Mouse (Mus musculus) naive thymus-derived CD4-positive, alpha-beta T cell, adult 2 months (primary cell): ENCODE measurements at regions not wholly inside any gene's neighbourhood (a gene's known extent, or its start where the extent isn't known, plus 50 kb on each side); places are given as distances from the start of the nearest gene placed in this dataset.

ENCODE experiments used
- DNase-seq: peaks from one replicate; pipeline ENCODE4 v3.0.0-alpha.2; 2011; ENCODE audit warnings: low read depth

- no peak for DNase-seq
Measured at GRCm38 (mm10) chr17:83096451-83096850, 118.6 kb upstream of the Pkdcc start.

- no peak for DNase-seq
Measured at GRCm38 (mm10) chr17:83097998-83098397, 117.1 kb upstream of the Pkdcc start.

DNA sequence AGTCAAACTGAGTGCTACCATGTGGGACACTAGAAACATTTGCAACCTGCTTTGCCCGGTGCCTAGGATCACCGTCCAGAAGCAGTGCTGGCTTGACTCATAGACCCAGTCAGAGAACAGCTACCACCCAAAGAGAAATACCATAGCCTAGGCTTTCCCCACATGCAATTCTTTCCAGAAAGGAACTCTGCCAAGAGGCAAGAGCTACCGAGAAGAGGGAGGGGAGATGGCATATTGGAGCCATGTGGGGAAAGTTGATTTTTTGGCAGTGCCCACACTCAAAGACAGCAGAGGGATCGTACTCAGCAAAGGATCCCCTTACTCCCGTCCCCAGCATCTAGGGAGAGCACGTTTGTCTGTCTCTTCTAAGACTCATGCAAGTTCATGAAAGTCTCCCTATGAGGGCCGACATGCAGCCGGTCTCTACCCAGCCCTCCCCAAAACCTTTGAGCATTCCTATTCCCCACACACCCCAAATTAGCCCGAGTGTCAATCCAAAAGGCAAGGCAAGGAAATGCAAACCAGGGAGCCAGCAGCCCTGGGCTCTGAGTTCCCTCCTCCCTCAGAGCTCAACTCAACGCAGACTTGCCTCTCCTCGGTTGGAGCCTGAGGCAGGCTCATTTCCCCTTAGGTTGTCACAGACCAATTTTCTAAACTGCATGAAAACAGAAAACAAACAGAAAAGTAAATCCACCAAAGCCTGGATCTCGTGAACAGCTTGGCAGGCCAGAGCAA lies 116.2 kb upstream of the Pkdcc start:
- no peak for DNase-seq

- no peak for DNase-seq
Measured at GRCm38 (mm10) chr17:83101035-83101434, 114.1 kb upstream of the Pkdcc start.

GRCm38 (mm10) chr17:83101756-83102155 lies 113.3 kb upstream of the Pkdcc start:
- DNase-seq, result no peak

GRCm38 (mm10) chr17:83102675-83103412 lies 112.2 kb upstream of the Pkdcc start:
- DNase-seq, result no peak

- no peak for DNase-seq
Measured at GRCm38 (mm10) chr17:83108151-83108550, 106.9 kb upstream of the Pkdcc start.

- DNase-seq, result no peak
Measured at GRCm38 (mm10) chr17:83109792-83110440, 105.2 kb upstream of the Pkdcc start.

GRCm38 (mm10) chr17:83110556-83110955 lies 104.5 kb upstream of the Pkdcc start:
- DNase-seq, result no peak

DNA sequence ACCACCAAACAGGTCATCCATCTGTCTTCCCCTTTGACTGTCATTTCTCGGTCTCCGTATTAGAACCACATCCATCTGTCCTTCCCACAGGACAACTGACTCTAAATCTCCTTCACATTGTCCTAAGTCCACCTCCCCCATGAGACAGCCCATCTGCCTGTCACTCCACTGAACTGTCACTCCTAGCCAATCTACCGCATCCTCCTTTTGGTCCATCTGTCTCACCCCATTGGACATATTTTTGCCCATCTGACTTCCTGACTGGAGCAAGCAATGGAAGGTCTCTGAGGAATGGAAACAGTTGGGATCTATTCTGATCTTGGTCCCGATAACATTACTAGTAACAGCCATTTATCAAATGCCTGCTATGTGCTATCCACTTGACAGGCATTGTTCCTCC lies 99.9 kb upstream of the Pkdcc start:
- DNase-seq, result no peak

DNA sequence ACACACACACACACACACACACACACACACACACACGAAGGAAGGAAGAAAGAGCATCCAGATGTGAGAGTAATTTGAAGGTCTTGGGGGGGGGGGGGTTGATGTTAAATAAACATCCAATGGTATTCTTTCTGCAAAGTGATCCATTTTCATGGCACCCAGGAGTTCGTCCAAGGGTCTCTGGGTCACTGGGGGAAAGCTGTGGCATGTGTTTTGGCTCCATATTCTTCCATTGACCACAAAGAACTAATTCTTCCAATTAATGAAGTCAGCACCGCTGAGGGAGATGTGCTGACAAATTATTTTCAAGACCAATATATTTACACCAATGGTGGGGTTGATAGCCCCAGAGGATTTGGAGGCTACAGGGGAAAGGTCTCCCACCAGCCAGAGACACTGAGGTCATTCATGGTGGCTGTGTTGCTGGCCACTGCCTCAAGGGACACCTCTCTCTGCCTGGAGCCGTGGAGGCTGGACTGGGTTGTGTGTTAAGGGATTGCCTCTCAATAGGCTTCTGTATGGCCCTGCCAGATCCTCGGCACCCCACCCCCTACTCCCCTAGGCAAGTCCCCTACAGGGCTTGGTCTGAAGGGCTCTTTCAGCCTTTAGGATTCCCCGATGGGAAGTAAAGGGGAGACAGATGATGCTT lies 99.1 kb upstream of the Pkdcc start:
- DNase-seq, result no peak

GRCm38 (mm10) chr17:83120665-83121232 lies 94.3 kb upstream of the Pkdcc start:
- DNase-seq, result no peak

DNA sequence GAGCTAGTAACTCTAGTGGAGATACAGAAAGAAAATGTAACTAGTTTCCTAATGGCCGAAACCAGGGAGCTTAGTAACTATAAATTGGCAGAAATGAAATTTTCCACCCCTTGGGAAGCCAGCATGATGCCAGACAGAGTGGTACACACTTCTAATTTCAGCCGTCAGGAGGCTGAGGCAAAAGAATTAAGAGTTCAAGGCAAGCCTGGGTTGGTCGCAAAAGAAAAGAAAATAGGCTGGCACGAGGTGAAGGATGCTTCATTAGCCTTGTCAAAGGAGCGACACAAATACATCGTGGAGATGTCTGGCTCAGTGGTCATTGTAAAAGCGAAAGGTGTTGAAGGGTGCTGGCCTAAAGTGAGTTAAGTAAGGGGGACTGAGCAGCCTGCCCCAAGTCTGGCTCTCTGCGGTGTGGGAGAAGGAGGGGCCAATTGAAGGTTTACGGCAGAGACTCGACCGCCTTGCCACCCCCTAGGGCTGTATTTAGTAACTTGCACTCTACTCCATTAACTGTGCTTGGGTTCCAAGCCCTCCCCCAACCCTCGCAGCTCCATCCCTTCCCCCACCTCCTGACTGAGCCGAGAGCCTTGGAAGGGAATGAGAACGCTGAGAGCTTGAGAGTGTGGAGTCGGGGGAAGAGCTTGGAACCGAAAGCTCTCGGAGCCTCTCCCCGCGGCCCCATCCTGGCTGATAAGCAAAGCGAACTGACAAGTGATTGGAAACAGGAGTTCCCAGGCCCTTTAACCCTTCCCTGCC lies 92.4 kb upstream of the Pkdcc start:
- no peak for DNase-seq

- DNase-seq, result no peak
Measured at GRCm38 (mm10) chr17:83125057-83125456, 90.0 kb upstream of the Pkdcc start.

DNA sequence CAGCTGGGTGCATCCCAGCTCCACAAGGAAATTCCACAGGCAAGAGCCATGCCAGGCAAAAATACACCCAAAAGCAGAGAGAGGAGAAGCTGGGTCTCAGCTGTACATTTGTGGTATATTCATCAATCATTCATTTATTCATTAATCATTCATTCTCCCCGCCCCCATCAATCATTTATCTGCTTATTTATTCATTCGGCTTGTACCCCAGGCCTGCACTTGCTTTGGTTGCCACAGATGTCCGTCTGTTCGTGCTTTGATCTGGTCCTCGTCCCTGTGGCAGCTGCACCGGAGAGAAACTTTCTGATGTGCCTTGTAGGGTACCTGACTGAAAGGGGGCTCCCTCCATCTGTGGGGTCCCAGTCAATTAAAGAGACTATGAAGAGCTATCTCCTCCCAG lies 87.2 kb upstream of the Pkdcc start:
- DNase-seq, result no peak

DNA sequence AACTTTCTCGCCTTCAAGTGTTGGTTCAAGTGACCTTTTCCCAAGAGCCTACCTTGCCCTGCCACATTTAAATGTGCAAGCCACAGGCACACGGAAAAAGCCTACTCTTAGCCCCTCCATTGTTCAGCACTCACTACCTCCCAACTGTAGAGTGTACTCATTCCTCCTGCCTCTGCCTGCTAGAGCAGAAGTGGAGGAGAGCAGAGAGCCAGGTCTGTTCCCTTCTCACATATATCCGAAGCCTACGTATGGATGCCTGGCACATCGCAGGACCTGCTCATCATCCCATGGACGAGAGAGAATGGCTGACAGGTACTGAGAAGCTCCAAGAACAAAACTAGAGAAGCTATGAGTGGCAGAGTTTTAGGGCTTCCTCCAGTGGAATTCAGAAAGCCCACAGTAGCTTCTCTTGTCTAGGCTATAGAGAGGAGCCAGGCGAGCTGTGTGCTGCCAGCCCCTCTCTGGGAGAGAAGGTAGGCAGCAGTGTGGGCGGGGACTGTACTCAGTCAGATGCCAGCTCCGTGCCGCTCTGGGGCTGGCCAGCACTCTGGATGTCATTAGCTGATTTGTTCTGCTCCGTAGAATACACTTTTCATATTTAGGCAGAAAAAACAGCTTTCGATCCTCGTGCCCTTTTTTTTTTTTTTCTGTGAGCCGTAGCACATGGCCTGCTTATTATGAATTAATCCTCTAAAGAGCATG lies 86.1 kb upstream of the Pkdcc start:
- no peak for DNase-seq

- DNase-seq, result no peak
Measured at GRCm38 (mm10) chr17:83129658-83130057, 85.4 kb upstream of the Pkdcc start.

DNA sequence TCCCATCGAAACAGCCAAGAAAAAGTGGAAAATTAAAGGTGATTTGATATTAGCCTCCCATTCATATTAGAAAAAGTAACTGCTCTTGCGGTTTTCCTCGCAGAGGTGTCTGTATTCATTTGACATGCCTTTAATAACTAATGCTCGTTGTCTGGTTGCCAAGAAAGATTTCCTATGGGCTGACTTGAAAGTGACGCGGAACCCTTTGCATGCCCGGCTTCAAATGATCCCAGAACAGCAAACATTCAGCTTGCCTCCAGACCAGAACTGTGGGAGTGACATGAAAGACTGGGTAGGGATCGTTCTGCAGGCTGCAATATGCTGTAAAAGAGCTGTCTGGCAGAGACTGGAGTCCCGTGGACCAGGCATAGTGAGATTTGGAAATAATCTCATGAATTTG lies 81.9 kb upstream of the Pkdcc start:
- DNase-seq, result no peak

DNA sequence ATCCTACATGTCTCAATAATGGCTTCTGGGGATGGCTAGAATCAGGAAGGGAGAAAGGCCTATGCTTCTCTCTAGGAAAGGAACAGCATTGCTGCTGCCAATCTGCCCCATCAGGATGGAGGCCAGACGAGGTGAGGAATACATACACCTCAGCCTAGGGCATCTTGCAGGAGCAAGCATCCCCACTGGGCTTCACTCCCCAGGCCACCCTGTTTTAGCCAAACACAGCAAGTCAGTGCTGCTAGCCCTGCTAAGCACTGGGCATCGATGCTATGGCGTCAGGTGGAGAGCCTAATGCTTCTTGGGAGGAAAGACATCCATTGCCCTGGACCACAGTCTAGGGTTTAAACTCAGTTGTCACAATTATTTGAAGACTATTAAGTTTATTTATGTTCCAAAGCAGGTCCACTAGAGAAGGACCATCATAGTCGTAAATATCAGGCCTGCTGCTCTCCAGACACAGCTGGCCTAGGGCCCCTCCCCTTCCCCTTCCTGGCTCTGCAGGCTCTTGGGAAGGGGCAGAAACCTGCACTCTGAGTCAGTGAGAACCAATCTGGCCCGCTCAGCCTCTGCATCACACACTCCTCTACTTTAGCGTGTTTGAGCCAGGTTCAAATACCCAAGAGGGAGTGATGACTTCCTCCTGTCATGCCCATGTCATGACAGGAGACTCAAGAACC lies 79.5 kb upstream of the Pkdcc start:
- DNase-seq, result no peak

GRCm38 (mm10) chr17:83136267-83136666 lies 78.8 kb upstream of the Pkdcc start:
- DNase-seq, result no peak
